Mouse (Mus musculus) adrenal gland, postnatal 4 days (tissue): ENCODE results near the gene Macrod2. TPM values are rescaled to one million over a fixed set of nuclear protein-coding genes. Genes with fewer than 3 reads are reported as not detected.

Experiments used
- DNase-seq, 2 experiments: peaks; one replicate each; pipeline ENCODE4 v3.0.0; 2021 to 2022; ENCODE audit warnings: low spot score in 2 of 2, mixed read lengths in 2 of 2
- total RNA-seq, 2 experiments: library from RNA; stranded (reverse); gene quantifications; 2 replicates each; pipeline ENCODE4 v1.2.3; 2021

Gene Macrod2
- total RNA-seq, 2 experiments from 2014 or later = 7.4 to 9.6 TPM

GRCm38 (mm10) chr2:142163506-142164275, 1768.6 kb downstream of the Macrod2 start:
- DNase-seq = no peak

- no peak for DNase-seq
Observed at GRCm38 (mm10) chr2:142169649-142170048, 1774.5 kb downstream of the Macrod2 start.

- no peak for DNase-seq
Observed at GRCm38 (mm10) chr2:142172706-142173105, 1777.6 kb downstream of the Macrod2 start.

GRCm38 (mm10) chr2:142174039-142174438, 1778.9 kb downstream of the Macrod2 start:
- no peak for DNase-seq

GRCm38 (mm10) chr2:142186922-142187321, 1791.8 kb downstream of the Macrod2 start:
- DNase-seq = no peak

GRCm38 (mm10) chr2:142187428-142187827, 1792.3 kb downstream of the Macrod2 start:
- DNase-seq = no peak

- no peak for DNase-seq
Observed at GRCm38 (mm10) chr2:142217371-142217770, 1822.3 kb downstream of the Macrod2 start.

- DNase-seq = no peak
Observed at GRCm38 (mm10) chr2:142222137-142222921, 1827.2 kb downstream of the Macrod2 start.

- no peak for DNase-seq
Observed at GRCm38 (mm10) chr2:142222926-142223325, 1827.8 kb downstream of the Macrod2 start.

- no peak for DNase-seq
Observed at GRCm38 (mm10) chr2:142230985-142231549, 1836.0 kb downstream of the Macrod2 start.

- DNase-seq = no peak
Observed at GRCm38 (mm10) chr2:142232828-142233227, 1837.7 kb downstream of the Macrod2 start.

- DNase-seq = no peak
Observed at GRCm38 (mm10) chr2:142243483-142243882, 1848.4 kb downstream of the Macrod2 start.

GRCm38 (mm10) chr2:142250383-142250782, 1855.3 kb downstream of the Macrod2 start:
- no peak for DNase-seq

GRCm38 (mm10) chr2:142251518-142251917, 1856.4 kb downstream of the Macrod2 start:
- no peak for DNase-seq

- DNase-seq = peak; percentile 42 to 55
Observed at GRCm38 (mm10) chr2:142253913-142254312, 1858.8 kb downstream of the Macrod2 start.

GRCm38 (mm10) chr2:142254566-142254965, 1859.5 kb downstream of the Macrod2 start:
- DNase-seq = no peak

GRCm38 (mm10) chr2:142257501-142257900, 1862.4 kb downstream of the Macrod2 start:
- DNase-seq = no peak

GRCm38 (mm10) chr2:142261046-142261445, 1865.9 kb downstream of the Macrod2 start:
- no peak for DNase-seq

- no peak for DNase-seq
Observed at GRCm38 (mm10) chr2:142264697-142265096, 1869.6 kb downstream of the Macrod2 start.

- no peak for DNase-seq
Observed at GRCm38 (mm10) chr2:142267836-142268235, 1872.7 kb downstream of the Macrod2 start.

- DNase-seq = no peak
Observed at GRCm38 (mm10) chr2:142286761-142287160, 1891.7 kb downstream of the Macrod2 start.

- no peak for DNase-seq
Observed at GRCm38 (mm10) chr2:142294831-142295230, 1899.7 kb downstream of the Macrod2 start.
